Mouse (Mus musculus) kidney, postnatal 36 days (tissue): ENCODE measurements around the gene Ergic1.

Experiments used
- DNase-seq, 2 experiments: peaks; one replicate each; pipeline ENCODE4 v3.0.0; 2021 to 2022; ENCODE audit warnings: mixed read lengths in 2 of 2

Ergic1 gene

DNA sequence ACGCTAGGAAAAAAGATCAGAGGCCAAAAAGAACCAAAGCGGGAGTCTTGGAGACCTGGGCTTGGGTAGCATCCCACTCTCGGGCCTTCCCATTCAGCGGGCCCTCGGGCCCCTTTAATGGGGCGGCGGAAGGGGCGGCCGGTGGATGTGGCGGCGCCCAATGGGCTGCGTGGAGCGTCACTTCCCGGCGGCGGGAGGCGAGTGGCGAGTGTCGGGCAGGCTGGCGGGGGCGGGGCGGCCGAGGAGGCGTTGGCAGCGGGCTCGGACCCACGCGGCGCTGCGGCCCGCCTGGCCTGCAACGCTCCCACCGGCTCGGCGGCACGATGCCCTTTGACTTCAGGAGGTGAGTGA, at the start of gene Ergic1:
Gene Ergic1 (plus strand): TSS at position 200 of the 351 bp plus-strand sequence.
- peak; percentile 95 to 98 for DNase-seq

DNA sequence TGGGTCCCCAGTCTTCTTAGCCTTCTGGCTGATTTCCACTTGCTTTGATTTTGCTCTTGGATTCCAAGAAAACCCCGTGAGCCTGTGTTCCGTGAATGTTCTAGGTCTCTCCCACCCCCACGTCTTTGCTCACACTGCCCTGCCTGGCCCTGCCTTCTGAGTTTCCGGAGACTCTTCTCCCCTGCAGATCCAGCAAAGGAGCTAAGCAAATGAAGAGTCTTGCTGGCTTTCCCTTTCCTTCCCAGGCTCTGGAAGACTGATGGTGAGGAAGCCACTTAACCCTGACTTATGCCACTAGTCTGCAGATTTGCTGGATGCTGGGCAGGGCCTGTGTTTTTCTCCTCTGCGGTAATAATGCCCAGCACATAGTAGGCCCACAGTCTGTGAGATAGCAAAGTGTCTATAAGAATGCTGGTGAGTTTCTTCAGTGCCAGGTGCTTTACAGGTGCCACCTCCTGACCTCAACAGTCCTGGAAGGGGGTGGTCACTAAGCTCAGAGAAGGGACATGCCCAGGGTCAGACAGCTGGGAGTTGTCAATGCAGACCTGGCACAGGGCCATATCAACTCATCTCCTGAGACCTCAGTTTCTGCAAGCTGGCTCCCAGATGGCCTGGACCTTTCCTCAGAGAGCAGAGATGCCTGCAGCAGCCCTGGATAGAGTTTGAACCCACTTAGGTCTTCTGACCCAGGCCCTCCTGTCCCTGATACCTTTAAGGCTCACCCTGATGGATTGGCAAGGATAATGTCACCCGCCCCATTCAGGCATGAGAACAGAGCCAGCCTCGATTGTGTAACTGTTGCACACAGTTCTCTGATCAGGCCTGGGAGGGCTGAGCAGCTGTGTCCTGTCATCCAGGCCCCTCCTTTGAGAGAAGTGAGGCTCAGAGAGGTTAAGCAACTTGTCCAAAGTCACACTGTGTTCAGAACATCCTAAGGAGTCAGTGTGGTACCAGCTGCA, 49.2 kb upstream of the Ergic1 start:
- DNase-seq: peak; percentile 53 to 55

DNA sequence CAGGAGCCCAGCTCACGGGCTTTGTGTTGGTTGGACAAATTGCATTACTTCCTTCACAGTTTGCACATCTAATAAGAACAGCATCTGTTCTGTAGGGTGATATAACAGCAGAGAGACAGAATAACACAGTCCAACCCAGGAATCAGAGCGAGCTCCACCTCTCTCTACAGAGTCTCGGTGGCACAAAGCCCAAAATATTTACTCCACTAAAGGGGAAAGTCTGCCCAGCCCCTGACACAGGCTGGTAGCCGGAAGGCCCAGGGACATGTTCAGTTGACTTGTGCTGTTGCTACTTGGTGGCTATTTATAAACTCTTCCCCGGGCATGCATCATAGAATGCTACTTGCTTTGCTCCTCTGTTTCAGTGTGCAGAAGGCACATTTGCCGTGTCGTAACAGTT, 48.3 kb upstream of the Ergic1 start:
- no peak for DNase-seq

DNA sequence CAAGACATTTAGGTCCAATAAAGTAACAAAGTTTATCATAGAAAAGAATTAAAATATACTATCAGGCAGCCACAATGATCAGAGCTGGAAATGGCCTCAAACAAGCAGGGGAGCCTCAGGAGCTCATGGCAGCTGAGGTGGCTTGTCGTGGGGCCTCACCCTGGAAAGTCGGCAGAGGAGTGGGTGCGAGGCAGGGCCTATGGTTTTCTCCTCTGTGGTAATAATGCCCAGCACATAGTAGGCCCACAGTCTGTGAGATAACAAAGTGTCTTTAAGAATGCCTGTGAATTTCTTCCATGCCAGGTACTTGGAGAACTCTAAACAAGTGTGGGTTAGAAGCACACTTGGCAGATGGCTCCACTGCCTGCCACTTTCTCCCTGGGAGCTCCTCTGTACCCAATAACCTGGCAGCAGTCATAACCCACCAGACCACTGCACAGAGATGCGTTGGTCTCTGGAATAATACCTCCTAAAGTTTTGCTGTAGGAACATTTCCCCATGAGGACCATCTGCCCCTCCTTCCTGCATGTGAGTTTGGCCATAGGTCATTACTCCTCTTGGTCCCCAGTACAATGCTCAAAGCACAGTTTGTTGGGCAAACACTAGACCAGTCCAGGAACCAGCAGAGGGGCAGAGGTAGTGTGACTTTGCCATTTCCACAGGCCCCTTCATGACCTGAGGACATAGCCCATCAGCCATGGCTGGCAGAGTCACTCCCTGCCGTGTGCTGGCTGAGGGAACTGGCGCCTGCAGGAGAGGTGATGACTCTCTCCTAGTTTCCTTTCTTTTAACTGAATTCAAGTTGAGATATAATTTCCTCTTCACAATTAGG, 47.6 kb upstream of the Ergic1 start:
- DNase-seq: no peak

DNA sequence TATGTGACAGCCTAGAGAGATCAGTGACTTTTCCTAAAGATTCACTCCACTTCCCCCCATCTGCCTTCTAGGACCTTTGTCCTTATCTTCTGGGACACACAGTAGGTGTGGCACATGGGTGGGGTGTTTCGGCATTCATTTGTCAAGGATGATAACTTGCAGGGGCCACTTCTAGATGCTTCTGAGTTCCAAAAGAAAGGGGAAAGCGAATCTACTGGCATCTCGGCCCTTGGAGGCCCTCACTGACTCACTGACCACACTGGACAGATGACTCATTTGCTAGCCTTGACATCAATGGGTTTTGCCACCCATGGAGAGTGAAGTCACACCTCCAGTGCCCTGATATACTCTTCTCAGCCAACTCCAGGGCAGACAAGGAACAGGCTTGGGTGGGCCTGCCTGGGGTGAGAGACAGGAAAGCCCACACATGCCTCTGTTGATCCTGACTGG, 46.7 kb upstream of the Ergic1 start:
- DNase-seq: no peak

DNA sequence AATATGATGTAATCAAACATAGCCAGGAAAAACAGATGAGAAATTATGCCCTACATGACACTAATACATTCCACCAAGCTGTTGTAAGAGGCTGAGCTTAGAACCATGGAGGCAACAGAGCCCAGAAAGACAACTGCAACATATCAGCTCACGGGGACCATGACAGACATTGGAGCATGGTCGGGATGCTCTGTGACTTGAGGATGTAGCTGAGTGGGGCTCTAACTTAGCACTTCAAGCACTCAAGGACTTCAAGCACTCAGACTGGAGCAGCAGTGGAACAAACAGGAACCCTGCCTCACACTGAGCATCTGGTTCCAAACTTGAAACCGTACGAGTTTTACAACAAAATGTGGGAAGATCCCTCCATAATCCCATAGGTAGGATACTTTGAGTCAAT, 45.6 kb upstream of the Ergic1 start:
- DNase-seq: no peak

DNA sequence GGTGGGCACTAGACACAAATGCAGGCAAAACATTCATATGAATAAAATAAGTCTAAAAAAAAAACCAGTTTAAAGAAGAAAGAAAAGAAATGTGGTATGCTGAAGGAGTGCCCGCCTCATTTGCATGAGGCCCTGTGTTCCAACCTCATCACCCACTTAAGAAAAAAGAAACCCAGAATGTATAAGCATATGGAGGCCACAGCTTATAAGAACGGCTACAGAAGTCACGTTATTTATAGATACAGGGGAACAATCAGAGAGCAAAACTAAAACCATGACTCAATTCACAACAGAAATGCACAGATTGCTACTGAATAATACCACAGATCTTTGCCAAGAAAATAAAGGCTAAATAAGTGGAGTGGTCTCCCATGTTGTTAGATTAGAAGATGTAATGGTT, 43.0 kb upstream of the Ergic1 start:
- no peak for DNase-seq

DNA sequence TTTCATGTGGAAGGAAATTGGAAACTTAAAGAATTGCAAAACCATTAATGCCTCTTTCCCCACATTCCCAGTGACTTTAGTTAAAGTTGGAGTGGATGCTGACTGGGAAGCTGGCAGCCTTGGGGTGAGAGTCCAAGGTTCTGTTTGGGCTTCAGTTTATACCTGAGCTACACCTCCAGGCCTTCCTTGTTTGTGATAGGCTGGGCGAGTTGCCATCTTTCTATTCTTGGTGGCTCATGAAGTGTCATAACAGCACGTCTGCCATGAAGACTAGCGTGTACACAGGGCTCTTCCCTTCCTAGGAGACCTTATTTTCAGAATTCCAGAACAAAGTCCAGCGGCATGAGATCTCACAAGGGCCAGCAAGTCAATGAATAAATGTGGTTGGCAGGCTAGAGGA, 38.6 kb upstream of the Ergic1 start:
- peak; percentile 89 to 95 for DNase-seq

DNA sequence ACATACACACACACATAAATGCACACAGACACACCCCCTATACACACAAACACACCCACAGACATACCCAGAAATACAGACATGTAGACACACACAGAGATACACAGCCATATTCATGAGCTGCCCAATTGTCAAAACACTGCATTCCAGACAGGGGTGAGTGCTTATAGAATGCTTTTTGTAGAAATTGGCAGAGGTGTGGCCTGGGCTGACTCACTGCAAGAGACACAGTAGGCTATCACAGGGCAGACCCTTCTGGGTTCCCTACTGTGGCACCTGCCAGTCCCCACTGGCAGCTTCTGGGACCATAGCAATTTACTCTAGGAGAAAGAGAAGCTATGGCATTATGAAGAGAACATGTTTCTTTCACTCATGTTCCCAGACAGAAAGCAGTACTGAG, 37.0 kb upstream of the Ergic1 start:
- DNase-seq: no peak

DNA sequence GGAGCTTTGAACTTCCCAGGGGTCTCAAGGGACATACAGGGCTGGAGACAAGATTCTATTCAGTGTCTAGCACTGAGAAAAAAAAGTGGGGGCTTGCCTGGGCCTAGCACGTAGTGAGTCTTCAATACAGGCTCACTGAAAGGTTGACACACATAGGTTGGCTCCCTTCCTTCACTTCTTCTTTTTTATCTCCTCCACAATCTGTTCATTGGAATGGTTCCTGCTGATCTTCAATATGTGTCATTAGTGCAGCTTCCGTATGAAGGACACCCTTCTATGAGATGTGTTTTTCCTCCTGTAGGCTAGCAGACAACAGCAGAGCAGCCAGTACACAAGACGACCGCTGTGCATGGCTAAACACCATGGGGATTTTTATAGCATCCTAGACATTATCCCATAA, 36.5 kb upstream of the Ergic1 start:
- no peak for DNase-seq

DNA sequence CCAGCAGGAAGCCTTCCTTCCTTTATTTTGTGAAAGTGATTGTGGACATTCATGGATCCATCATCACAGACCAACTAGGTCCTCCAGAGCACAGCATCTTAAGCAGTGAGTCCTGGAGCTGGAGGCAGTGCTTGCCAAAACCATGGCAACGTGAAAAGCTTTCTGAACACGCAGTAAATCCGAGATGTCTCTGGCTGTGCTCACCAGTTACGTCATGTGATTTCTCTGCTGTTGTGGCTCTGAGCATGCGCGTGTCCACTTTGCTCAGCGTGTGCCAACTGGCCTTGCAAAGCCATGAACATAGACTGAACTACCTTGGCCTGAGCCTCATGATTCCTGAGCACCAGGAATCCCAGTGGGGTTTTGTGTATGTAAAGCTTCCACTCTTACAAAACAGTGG, 36.0 kb upstream of the Ergic1 start:
- peak; percentile 37 to 60 for DNase-seq

DNA sequence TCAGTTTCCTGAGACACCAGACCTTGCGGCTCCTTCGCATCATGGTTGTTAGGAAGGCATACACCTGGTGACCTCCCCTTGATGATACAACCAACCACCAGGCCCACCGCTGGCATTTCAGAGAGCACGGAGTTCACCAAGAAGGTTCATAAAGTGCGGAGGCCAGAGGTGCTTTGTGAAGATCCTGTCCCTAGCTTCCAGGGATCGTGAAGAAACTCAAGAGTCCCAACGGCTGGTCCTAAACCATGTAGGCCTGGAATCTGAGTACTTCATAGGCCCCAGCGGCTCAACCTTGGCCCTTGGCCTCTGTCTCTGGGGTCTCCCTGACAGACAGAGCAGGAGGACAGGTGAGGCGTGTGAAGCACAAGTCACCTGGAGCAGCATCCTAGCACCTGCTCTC, 34.0 kb upstream of the Ergic1 start:
- no peak for DNase-seq

DNA sequence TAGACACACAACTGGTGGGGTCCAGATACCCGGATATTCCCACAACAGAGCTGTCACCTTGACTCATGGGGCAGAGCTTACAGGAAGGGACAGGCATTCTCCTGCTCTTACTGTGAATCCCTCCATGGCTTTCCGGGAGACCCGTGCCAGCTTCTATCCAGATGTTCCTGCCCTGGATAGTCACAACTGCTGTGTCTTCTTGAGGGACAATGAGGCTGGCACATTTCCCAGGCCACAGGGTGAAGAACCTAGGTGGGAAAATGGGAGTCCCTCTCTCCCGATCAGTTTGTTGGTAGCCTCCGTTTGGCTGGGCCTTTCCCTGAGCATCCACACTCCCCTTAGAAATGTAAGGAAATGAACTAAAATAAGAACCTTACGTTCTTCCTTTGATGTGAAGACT, 32.5 kb upstream of the Ergic1 start:
- DNase-seq: peak in 1 of 2 experiments; percentile 21

DNA sequence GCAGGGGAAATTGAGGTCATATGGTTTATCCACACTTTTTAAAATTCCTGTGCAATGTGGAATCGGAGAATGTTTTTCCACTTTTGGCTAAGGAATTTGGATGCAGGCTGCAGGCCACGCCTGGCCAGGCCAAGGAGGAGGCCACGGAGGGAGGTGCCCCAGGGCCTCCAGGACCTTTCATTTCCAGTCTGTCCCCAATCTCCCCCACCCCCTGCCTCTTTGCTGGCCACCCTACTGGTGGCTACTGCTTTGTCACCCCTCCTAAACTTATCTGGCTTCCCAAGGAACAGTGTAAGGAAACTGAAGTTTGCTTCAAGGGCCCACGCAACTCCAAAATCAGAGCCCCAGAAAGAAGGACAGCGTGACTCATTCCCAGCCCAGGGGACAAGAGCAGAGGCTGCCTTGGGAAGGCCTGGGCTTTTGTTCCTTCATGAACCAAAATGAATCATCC, 31.5 kb upstream of the Ergic1 start:
- peak in 1 of 2 experiments; percentile 28 for DNase-seq

DNA sequence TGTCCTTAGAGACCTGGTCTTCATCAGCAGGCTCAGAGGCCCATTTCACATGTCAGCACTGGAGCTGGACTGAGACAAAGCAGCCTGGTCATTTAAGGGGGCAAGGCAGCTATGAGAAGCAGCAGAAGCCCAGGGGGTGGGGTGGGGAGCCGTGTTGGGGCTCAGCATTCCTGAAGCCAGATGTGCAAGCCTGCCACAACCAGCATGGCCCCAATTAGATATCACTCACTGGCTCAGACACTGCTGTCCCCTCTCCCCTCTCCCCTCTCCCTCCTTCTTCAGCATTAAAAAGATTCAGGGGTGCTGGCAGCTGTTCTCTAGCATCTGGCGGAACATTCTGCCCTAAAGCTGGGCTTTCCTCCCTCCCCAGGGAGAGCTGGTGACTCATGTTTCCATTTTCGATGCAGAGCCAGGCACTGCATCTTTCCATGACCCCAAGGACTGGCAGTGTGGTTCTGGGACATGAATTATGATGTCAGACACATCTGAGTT, 30.7 kb upstream of the Ergic1 start:
- DNase-seq: peak; percentile 46 to 73

DNA sequence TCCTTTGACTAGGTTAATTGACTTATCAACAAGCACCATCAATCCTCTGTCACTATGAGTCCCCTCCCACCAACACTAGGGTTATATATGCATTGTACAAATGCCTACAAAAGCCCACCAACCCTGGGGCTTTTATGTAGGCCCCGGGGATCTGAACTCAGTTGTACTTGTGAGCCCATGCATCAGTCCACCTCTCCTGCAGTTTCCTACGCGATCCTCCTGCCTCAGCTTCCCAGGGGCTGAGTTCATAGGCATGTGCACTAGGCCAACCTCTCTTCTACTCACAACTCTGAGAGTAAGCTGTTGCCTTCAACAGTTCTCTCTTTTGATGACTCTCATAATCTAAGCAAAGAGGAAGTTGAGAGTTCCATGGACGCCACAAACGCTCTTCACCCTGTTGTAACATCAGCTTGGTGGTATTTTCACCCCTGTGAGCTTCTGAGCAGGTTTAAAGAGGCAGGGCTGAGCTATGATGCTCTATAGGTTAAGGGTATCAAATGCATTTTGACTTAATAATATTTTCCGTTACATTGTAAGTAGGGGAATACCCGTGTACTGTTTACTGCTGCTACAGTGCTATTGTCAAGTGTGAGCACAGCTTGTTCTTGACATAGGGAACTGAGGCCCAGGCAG, 29.8 kb upstream of the Ergic1 start:
- no peak for DNase-seq

DNA sequence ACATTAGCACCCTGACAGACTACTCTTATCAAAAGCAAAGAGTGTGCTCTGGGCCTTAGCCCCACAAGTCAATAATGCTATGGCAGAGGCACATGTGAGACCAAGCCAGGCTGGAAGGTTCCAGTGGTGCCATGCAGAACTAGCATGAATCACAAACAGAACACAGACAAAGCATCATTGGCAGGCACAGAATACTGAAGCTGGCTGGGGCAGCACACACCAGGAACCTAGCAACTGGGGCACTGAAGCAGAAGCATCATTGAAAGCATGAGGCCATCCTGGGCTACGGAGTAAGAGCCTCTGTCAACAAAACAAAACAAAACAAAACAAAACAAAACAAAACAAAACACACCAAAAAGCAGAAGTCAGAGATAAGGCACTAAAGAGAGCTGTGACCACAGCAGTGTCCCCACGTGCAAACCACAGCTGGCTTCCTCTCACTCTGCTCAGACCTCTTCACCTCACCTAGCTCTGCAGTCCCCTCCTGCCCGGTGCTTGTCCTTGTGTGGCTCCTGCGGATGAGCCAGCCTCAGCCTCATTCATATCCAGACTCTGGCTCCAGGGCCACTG, 28.7 kb upstream of the Ergic1 start:
- DNase-seq: no peak

DNA sequence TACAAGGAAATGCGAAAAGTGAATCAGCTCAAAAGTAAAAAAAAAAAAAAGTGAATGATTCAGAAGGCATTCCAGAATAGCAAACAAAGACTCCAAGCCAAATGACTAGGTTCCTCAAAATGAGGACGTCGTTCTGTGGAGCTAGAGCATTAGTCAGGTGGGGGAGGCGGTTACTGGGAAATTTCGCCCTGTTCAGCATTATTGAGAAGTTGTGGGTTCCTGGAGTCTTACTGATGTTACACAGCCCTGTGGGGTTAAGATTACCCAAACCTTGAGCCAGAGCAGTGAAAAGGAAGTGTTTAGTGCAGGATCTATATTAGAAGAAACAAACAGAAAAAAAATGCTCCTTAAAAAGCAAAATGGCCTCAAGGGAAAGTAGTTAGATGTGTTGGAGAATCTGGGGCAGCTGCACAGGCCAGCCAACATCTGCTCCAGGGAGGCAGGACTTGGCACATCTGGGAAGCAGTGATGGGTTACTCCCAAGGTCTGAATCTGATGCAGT, 27.4 kb upstream of the Ergic1 start:
- peak in 1 of 2 experiments; percentile 25 for DNase-seq

DNA sequence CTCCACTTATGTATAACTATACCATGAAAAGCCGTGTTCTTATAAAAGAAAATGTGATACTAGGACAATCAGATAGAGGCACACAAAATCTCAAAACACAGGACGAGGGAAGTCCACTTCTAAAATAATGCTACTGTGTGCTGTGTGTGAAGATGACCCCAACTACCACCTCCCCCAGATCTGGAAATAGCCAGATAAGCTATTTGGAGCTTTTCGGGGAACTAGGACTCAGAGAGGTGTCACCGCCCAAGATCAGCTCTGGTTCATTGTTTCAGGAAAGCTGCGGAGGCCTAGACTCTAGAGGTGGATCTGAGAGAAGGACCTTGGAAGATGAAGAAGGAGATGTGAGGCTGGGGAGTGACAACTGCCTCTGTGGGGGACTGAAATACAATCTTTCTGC, 26.6 kb upstream of the Ergic1 start:
- no peak for DNase-seq

DNA sequence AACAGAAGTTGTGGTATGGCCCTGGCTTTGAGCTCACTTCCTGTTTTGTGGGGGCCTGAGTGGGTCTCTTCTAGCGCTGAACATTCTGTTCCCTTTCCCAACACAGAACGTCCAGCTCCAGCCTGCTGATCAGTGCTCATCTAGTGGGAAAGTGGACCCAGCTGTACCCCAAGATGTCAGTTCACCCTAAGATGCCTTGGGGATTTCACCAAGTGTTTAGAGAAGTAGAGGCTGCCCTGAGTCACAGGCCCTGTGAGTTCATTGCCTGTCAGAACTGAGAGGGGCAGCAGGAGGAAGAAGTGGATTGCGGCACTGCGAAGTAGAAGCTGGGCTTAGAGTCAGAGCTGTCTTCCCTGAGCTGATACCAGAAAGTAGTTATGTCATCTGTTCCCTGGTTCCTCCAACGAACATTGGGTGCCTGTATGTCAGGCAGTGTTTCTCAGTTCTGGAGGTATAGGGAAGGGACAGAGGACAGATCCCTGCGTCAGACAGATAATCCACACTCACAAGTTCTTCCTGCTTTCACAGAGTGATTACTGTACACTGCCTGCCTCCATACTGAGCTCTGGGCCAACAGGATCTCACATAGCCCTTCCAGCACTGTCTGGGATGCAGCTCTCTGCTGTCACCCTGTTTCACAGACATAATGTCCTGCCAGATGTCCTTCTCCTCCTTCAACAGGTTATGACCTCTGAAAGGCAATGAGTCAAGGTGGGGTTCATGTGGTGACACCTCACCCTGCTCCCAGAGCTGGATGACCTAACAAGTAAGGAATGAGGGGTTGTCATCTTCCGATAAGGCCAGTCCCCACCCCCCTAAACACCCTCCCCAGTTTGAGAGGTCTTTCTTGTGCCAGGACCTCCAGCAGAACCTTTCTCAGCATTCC, 25.8 kb upstream of the Ergic1 start:
- DNase-seq: peak in 1 of 2 experiments; percentile 55
